Mouse (Mus musculus) bone marrow macrophage, adult 2 months (primary cell): ENCODE measurements around the gene Hmgcs1. TPM values are rescaled to one million over a fixed set of nuclear protein-coding genes. Genes with fewer than 3 reads are reported as not detected.
"Not testable (repeated sequence)": the region's sequence is repeated elsewhere in the genome, so short reads cannot be mapped to it uniquely, and the experiment has no call there.

Source experiments
- H3K27ac ChIP-seq: 2 replicates; pipeline ENCODE4 v1.5.1; 2012; ENCODE audit warnings: low read depth, low read length; ENCODE audit not compliant: insufficient read depth
- H3K4me1 ChIP-seq: 2 replicates; pipeline ENCODE4 v1.6.1; 2012; ENCODE audit warnings: low read length; ENCODE audit not compliant: control insufficient read depth, insufficient read depth
- H3K4me3 ChIP-seq: 2 replicates; pipeline ENCODE4 v1.5.1; 2012; ENCODE audit warnings: mild to moderate bottlenecking, low read length, moderate library complexity; ENCODE audit not compliant: insufficient read depth
- CTCF ChIP-seq: IDR thresholded peaks from 2 replicates; pipeline ENCODE4 v1.5.1; 2012; ENCODE audit warnings: low read depth, mild to moderate bottlenecking, low read length, moderate library complexity
- POLR2A ChIP-seq: IDR thresholded peaks from 2 replicates; pipeline ENCODE4 v1.6.1; 2012; ENCODE audit warnings: mild to moderate bottlenecking, low read depth, low read length, borderline replicate concordance
- polyA plus RNA-seq: library from polyadenylated mRNA; stranded (reverse); fragments of >200 nt; gene quantifications from 2 replicates; pipeline ENCODE4 v1.2.4, GENCODE M21; 2012; ENCODE audit not compliant: missing spikeins, insufficient read depth, insufficient read length

The Hmgcs1 gene
- polyA plus RNA-seq, 1 experiment: 29.3 TPM

GRCm38 (mm10) chr13:119704280-119704679, 14.1 kb downstream of the Hmgcs1 start:
- H3K27ac ChIP-seq: no peak overlapping the region
- TF ChIP-seq POLR2A (no peak), CTCF (no peak)

GRCm38 (mm10) chr13:119706278-119706880, 16.2 kb downstream of the Hmgcs1 start:
- not testable (repeated sequence) for H3K27ac ChIP-seq

More at GRCm38 (mm10) chr13:119704280-119704679, 14.1 kb downstream of the Hmgcs1 start:
- no peaks in the 10 kb centered on the region for H3K4me1 ChIP-seq
- H3K4me3 ChIP-seq: no peak overlapping the region

GRCm38 (mm10) chr13:119706953-119707352, 16.8 kb downstream of the Hmgcs1 start:
- Histone ChIP-seq H3K4me1 (no peaks in the 10 kb centered on the region), H3K4me3 (no peak overlapping the region), H3K27ac (no peak overlapping the region)
- TF ChIP-seq CTCF (no peak), POLR2A (no peak)

More at GRCm38 (mm10) chr13:119706278-119706880, 16.2 kb downstream of the Hmgcs1 start:
- not testable (repeated sequence) for H3K4me3 ChIP-seq, H3K4me1 ChIP-seq

- no peak for TF ChIP-seq POLR2A
- no peak for TF ChIP-seq CTCF
- Histone ChIP-seq H3K27ac (no peak overlapping the region), H3K4me3 (no peak overlapping the region), H3K4me1 (peaks cover 7% of the 10 kb centered on the region)
Measured at GRCm38 (mm10) chr13:119707906-119708305, 17.7 kb downstream of the Hmgcs1 start.

- Histone ChIP-seq H3K27ac (no peak overlapping the region), H3K4me1 (peaks cover 13% of the 10 kb centered on the region), H3K4me3 (no peak overlapping the region)
- TF ChIP-seq CTCF: no peak
- TF ChIP-seq POLR2A: no peak
Measured at GRCm38 (mm10) chr13:119708941-119709340, 18.8 kb downstream of the Hmgcs1 start.

GRCm38 (mm10) chr13:119709388-119710267, 19.4 kb downstream of the Hmgcs1 start:
- no peak for TF ChIP-seq POLR2A
- TF ChIP-seq CTCF: no peak
- no peak overlapping the region for H3K4me3 ChIP-seq
- no peak overlapping the region for H3K27ac ChIP-seq
- peaks cover 19% of the 10 kb centered on the region for H3K4me1 ChIP-seq

- TF ChIP-seq CTCF (no peak), POLR2A (no peak)
- H3K27ac ChIP-seq: no peak overlapping the region
- peaks cover 22% of the 10 kb centered on the region for H3K4me1 ChIP-seq
- no peak overlapping the region for H3K4me3 ChIP-seq
Measured at GRCm38 (mm10) chr13:119710268-119710610, 20.1 kb downstream of the Hmgcs1 start.

GRCm38 (mm10) chr13:119712463-119712862, 22.3 kb downstream of the Hmgcs1 start:
- peak overlapping the region; percentile 86 for H3K27ac ChIP-seq
- peaks cover 22% of the 10 kb centered on the region for H3K4me1 ChIP-seq
- H3K4me3 ChIP-seq: no peak overlapping the region
- TF ChIP-seq CTCF (no peak), POLR2A (no peak)

GRCm38 (mm10) chr13:119713107-119713787, 23.1 kb downstream of the Hmgcs1 start:
- peaks cover 22% of the 10 kb centered on the region for H3K4me1 ChIP-seq
- no peak for TF ChIP-seq CTCF
- TF ChIP-seq POLR2A: no peak
- H3K27ac ChIP-seq: peak overlapping the region; percentile 86
- H3K4me3 ChIP-seq: peak overlapping the region; percentile 4; the same call in 1 of the 2 replicates

GRCm38 (mm10) chr13:119713821-119714220, 23.6 kb downstream of the Hmgcs1 start:
- no peak for TF ChIP-seq CTCF
- no peak for TF ChIP-seq POLR2A
- peak overlapping the region; percentile 4; the same call in 1 of the 2 replicates for H3K4me3 ChIP-seq
- peaks cover 22% of the 10 kb centered on the region for H3K4me1 ChIP-seq
- H3K27ac ChIP-seq: peak overlapping the region; percentile 86
